Mouse (Mus musculus): ENCODE results near the gene Pkn3. TPM values are rescaled to one million over a fixed set of nuclear protein-coding genes. Genes with fewer than 3 reads are reported as not detected.
"Not testable (repeated sequence)": the region's sequence is repeated elsewhere in the genome, so short reads cannot be mapped to it uniquely, and the experiment has no call there.

Gene Pkn3
- total RNA-seq, 2 experiments from 2014 or later: 4.8 to 9.1 TPM

DNA sequence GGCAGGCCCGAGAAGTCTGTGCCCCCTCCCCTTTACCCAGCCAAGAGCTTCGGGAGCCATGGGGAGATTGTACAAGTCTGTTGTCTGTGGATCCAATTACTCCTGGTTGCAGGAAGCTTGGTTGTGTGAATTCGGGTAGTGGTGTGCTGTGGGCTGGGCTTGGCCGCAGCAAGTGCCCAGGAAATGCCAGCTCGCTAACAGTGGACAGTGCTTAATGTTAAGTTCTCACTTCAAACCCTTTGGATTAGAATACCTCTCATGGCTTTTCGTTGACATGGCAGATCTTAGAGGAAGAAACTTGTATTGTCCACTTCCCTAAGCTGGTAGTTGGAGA is 56.9 kb downstream of the Pkn3 start:
- ATAC-seq (ENCODE audit: poor library complexity, severe bottlenecking): no peak

DNA sequence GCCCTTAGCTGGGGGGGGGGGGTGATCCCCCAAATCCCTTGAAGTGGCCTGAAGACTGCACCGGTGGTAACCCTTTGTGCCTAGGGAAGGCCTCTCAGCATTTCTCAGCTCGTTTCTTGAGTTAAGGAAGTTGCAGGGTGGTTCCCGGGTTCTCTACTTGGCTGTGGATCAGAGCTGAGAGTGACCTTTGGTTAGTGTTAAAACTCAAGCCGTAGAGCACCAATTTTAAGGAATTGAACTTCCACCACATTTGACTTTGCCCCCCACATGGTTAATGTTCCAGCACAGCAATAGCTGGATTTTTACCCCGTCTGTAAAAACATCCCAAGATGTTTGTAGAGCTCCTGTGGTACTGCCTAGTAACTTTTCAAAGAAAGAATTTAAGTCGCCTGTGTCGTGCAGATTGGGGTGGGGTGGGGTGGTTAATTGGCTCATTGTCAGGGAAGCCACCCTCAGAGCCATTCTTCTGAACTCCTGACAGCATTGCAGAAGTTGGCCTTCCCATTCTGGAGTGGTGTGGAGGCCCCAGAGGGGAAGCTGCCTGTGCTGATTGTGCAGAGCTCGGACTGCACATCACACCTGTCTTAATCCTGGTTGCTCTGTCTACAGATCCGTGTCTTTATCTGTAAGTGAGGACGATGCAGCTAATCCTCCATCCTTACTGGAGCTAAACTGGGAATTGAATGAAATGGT is 57.6 kb downstream of the Pkn3 start:
- ATAC-seq (ENCODE audit: poor library complexity, severe bottlenecking): no peak

DNA sequence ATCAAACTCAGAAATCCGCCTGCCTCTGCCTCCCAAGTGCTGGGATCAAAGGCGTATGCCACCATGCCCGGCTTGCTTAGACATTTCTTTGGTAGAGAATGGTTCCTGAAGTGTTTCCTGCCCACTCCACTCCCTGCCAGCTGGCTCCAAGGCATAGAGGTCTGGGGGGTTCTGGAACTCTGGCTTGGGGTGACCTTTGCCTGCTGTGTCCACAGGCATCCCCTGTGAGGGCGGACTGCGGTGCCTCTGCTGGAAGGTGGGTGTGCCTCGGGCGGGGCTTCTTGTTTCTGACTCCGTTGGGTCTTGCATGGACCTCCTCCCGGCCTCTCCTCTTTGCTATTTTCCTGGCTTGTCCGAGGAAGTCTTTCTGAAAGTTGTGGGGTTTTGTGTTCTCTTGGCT is 59.0 kb downstream of the Pkn3 start:
- no peak for ATAC-seq (ENCODE audit: poor library complexity, severe bottlenecking)

DNA sequence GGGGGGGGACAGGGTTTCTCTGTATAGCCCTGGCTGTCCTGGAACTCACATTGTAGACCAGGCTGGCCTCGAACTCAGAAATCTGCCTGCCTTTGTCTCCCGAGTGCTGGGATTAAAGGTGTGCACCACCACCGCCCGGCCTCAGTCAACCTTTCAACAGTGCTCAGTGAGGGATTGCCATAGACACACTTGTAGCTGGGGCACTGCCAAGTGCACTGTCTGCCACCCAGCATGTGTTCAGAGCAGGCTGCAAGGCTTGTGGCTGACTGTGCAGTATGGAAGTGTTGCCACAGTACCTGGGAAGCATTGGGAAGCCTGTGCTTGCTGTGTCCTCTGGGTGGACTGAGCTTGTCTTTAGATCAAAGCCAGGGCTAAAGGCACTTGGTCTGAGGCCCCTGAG is 62.5 kb downstream of the Pkn3 start:
- not testable (repeated sequence) for ATAC-seq (ENCODE audit: poor library complexity, severe bottlenecking)

Other genes starting within 250 kb of the Pkn3 start
- gene Cercam, start 208.5 kb upstream of the Pkn3 start, total RNA-seq (2015): 5.3 and 9.6 TPM in 2 replicates
- 4.3 and 6.7 TPM in 2 replicates for gene Cercam, start 208.5 kb upstream of the Pkn3 start, total RNA-seq (2017)
- 28.2 and 29.9 TPM in 2 replicates for gene Odf2, start 188.5 kb upstream of the Pkn3 start, total RNA-seq (2015)
- 85.0 and 88.4 TPM in 2 replicates for gene Odf2, start 188.5 kb upstream of the Pkn3 start, total RNA-seq (2017)
- 17.5 and 18.4 TPM in 2 replicates for gene Gle1, start 142.3 kb upstream of the Pkn3 start, total RNA-seq (2015)
- gene Gle1, start 142.3 kb upstream of the Pkn3 start, total RNA-seq (2017): 44.2 and 54.7 TPM in 2 replicates
- gene Sptan1, start 112.1 kb upstream of the Pkn3 start, total RNA-seq (2015): 59.3 and 72.4 TPM in 2 replicates
- gene Sptan1, start 112.1 kb upstream of the Pkn3 start, total RNA-seq (2017): 131 and 136 TPM in 2 replicates
- 0.91 and 1.2 TPM in 2 replicates for gene Wdr34, start 28.8 kb upstream of the Pkn3 start, total RNA-seq (2015)
- 1.8 and 5.7 TPM in 2 replicates for gene Wdr34, start 28.8 kb upstream of the Pkn3 start, total RNA-seq (2017)
- gene Set, start 20.3 kb upstream of the Pkn3 start, total RNA-seq (2015): 160 and 167 TPM in 2 replicates
- 634 and 647 TPM in 2 replicates for gene Set, start 20.3 kb upstream of the Pkn3 start, total RNA-seq (2017)
- gene Zdhhc12, start 16.0 kb downstream of the Pkn3 start, total RNA-seq (2015): 20.3 and 24.6 TPM in 2 replicates
- 8.2 and 10.7 TPM in 2 replicates for gene Zdhhc12, start 16.0 kb downstream of the Pkn3 start, total RNA-seq (2017)
- gene Zer1, start 46.9 kb downstream of the Pkn3 start, total RNA-seq (2015): 10.1 and 11.7 TPM in 2 replicates
- 8.7 and 10.7 TPM in 2 replicates for gene Zer1, start 46.9 kb downstream of the Pkn3 start, total RNA-seq (2017)
- gene Tbc1d13, start 56.1 kb downstream of the Pkn3 start, total RNA-seq (2015): 21.2 and 25.8 TPM in 2 replicates
- gene Tbc1d13, start 56.1 kb downstream of the Pkn3 start, total RNA-seq (2017): 36.5 and 50.0 TPM in 2 replicates
- gene Endog, start 93.8 kb downstream of the Pkn3 start, total RNA-seq (2015): 2.3 and 4.1 TPM in 2 replicates
- 2.9 and 4.0 TPM in 2 replicates for gene Endog, start 93.8 kb downstream of the Pkn3 start, total RNA-seq (2017)
- 5.4 and 5.5 TPM in 2 replicates for gene Spout1, start 100.8 kb downstream of the Pkn3 start, total RNA-seq (2015)
- 8.5 and 11.7 TPM in 2 replicates for gene Spout1, start 100.8 kb downstream of the Pkn3 start, total RNA-seq (2017)
- 1.5 and 2.3 TPM in 2 replicates for gene Kyat1, start 128.2 kb downstream of the Pkn3 start, total RNA-seq (2015)
- 3.3 and 5.0 TPM in 2 replicates for gene Kyat1, start 128.2 kb downstream of the Pkn3 start, total RNA-seq (2017)
- 17.9 and 18.4 TPM in 2 replicates for gene Lrrc8a, start 160.0 kb downstream of the Pkn3 start, total RNA-seq (2015)
- gene Lrrc8a, start 160.0 kb downstream of the Pkn3 start, total RNA-seq (2017): 10.5 and 13.0 TPM in 2 replicates
- gene Gm28035, start 162.9 kb downstream of the Pkn3 start, total RNA-seq (2015): 0.04 TPM in 1 of 2 replicates, not detected in the other
- gene Gm28035, start 162.9 kb downstream of the Pkn3 start, total RNA-seq (2017): not detected in 2 replicates
- gene Phyhd1, start 188.5 kb downstream of the Pkn3 start, total RNA-seq (2015): 3.3 and 3.8 TPM in 2 replicates
- 1.3 and 1.8 TPM in 2 replicates for gene Phyhd1, start 188.5 kb downstream of the Pkn3 start, total RNA-seq (2017)
- gene Gm28038, start 203.4 kb downstream of the Pkn3 start, total RNA-seq (2015): 4.0 TPM in 1 of 2 replicates, not detected in the other
- gene Gm28038, start 203.4 kb downstream of the Pkn3 start, total RNA-seq (2017): not detected in 2 replicates
- 5.5 and 6.6 TPM in 2 replicates for gene Dolk, start 208.7 kb downstream of the Pkn3 start, total RNA-seq (2015)
- 10.1 and 13.0 TPM in 2 replicates for gene Dolk, start 208.7 kb downstream of the Pkn3 start, total RNA-seq (2017)
- 16.4 and 18.7 TPM in 2 replicates for gene Nup188, start 208.7 kb downstream of the Pkn3 start, total RNA-seq (2015)
- gene Nup188, start 208.7 kb downstream of the Pkn3 start, total RNA-seq (2017): 11.1 and 13.2 TPM in 2 replicates